Mouse (Mus musculus) cerebellum, adult 8-10 months (tissue): ENCODE results near the gene Ptbp1.
A peak's percentile ranks its signal among the peaks of the same experiment; 100 is the strongest.

Experiments used
- DNase-seq: peaks from one replicate; pipeline ENCODE4 v3.0.0; 2022

Gene Ptbp1

GRCm38 (mm10) chr10:79853860-79854795 is at the start of gene Ptbp1:
Ptbp1 (plus strand) TSS chr10:79854427.
- DNase-seq, result peak; percentile 99

GRCm38 (mm10) chr10:79805636-79806035 is 48.6 kb upstream of the Ptbp1 start:
- DNase-seq, result no peak

GRCm38 (mm10) chr10:79806331-79806730 is 47.9 kb upstream of the Ptbp1 start:
- no peak for DNase-seq

DNA sequence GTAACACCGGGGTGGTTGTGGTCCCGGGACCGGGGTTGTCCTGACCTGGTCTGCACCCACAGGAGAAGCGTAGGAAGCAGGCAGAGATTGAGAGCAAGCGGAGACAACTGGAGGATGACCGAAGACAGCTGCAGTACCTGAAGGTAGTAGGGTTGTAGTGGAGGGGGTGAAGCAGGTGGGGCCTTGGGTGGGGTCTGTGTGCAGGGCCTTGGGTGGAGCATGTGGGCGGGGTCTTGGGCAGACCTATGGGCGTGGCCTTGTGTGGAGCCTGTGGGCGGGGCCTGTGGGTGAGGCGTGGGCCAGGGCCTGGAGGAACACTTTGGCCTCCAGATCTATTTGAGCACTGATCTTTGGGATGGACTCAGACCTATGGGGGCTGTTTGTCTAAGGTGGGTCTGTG is 47.3 kb upstream of the Ptbp1 start:
- no peak for DNase-seq

GRCm38 (mm10) chr10:79807826-79808225 is 46.4 kb upstream of the Ptbp1 start:
- peak; percentile 44 for DNase-seq

GRCm38 (mm10) chr10:79808728-79809127 is 45.5 kb upstream of the Ptbp1 start:
- no peak for DNase-seq

- DNase-seq, result peak; percentile 92
These were observed 42.2 kb upstream of the Ptbp1 start for GRCm38 (mm10) chr10:79811736-79812637.

- no peak for DNase-seq
These were observed 39.9 kb upstream of the Ptbp1 start for GRCm38 (mm10) chr10:79814271-79814842.

- DNase-seq, result no peak
These were observed 38.3 kb upstream of the Ptbp1 start for GRCm38 (mm10) chr10:79815671-79816494.

- DNase-seq, result no peak
These were observed 37.1 kb upstream of the Ptbp1 start for GRCm38 (mm10) chr10:79817111-79817510.

GRCm38 (mm10) chr10:79818225-79818624 is 36.0 kb upstream of the Ptbp1 start:
- no peak for DNase-seq

GRCm38 (mm10) chr10:79819606-79820005 is 34.6 kb upstream of the Ptbp1 start:
- DNase-seq, result no peak

GRCm38 (mm10) chr10:79820277-79820676 is 34.0 kb upstream of the Ptbp1 start:
- DNase-seq, result no peak

- DNase-seq, result no peak
These were observed 33.4 kb upstream of the Ptbp1 start, which contains the start of gene Misp for GRCm38 (mm10) chr10:79820782-79821181. Misp (plus strand) TSS chr10:79820989.

- DNase-seq, result no peak
These were observed 32.5 kb upstream of the Ptbp1 start for GRCm38 (mm10) chr10:79821731-79822130.

- DNase-seq, result no peak
These were observed 31.9 kb upstream of the Ptbp1 start for GRCm38 (mm10) chr10:79822372-79822771.

DNA sequence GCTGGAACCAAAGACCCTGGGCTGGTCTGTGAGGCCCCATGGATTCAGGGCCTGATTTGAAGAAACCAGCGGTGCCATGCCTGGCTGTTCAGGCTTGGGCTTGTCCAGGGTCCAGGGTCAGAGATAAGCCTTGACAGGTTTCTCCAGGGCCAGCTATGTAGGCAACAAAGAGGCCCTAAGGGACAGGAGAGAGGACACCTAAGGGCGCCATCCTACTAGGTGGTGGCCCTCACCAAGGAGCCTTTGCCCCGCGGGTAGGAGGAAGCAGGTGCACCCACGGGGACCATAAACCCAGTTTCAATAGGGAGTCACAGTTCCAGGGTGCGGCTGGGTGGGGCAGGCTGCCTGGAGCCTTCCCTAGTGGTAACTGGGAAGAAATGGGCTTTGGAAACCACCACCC is 31.2 kb upstream of the Ptbp1 start:
- DNase-seq, result no peak

GRCm38 (mm10) chr10:79824413-79824812 is 29.8 kb upstream of the Ptbp1 start:
- DNase-seq, result no peak

DNA sequence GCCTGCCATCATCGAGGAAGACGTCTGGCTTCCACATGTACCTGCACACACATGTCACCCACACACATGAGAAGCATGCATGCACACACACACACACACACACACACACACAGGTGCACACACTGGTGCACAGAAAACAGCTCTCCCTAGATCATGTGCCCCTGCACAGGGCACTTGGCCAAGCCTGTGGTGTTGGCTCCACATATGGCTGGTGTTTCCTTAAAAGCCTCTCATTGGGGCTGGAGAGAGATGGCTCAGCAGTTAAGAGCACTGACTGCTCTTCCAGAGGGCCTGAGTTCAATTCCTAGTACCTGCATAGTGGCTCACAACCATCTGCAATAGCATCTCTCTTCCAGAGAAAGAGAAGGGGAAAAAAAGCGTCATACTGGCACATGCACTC is 22.6 kb upstream of the Ptbp1 start:
- DNase-seq, result no peak

- no peak for DNase-seq
These were observed 22.0 kb upstream of the Ptbp1 start for GRCm38 (mm10) chr10:79832026-79832785.

DNA sequence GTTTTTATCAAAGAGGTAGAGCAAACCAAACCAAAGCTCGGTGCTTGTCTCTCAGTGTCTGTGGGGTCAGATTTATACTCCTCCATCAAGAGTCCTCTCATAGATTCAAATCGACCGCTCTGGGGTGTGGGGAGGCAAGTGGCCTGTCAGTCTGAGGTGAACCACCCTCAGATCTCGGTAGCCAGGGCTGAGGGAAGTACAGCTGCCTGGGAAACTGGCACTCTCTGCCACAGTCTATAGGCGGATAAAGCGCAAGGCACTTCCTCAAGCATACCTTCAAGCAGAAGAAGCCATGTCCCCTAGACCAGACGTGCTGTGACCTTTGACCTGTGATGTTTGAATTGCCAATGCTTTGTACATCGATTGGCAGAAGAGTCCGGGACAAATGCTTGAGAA is 21.4 kb upstream of the Ptbp1 start:
- DNase-seq, result no peak
